Mouse (Mus musculus) frontal cortex, postnatal 25 days (tissue): Measurements from ENCODE around the gene Wfdc11.
A peak's percentile ranks its signal among the peaks of the same experiment; 100 is the strongest.
"Not testable (repeated sequence)": the region's sequence is repeated elsewhere in the genome, so short reads cannot be mapped to it uniquely, and the experiment has no call there.

Experiments
- DNase-seq, 2 experiments: peaks; one replicate each; pipeline ENCODE4 v3.0.0; 2022; ENCODE audit warnings: low spot score in 2 of 2

Wfdc11 gene

GRCm38 (mm10) chr2:164673987-164674386, at the start of gene Wfdc11:
Wfdc11 (minus strand) TSS chr2:164674087.
- no peak for DNase-seq

GRCm38 (mm10) chr2:164723276-164723675, 49.4 kb upstream of the Wfdc11 start:
- no peak for DNase-seq

GRCm38 (mm10) chr2:164716194-164716786, 42.4 kb upstream of the Wfdc11 start:
- not testable (repeated sequence) for DNase-seq

GRCm38 (mm10) chr2:164715005-164715404, 41.1 kb upstream of the Wfdc11 start, which contains the start of gene Spint5:
Spint5 (plus strand) TSS chr2:164715305.
- DNase-seq, result no peak

- no peak for DNase-seq
Observed at GRCm38 (mm10) chr2:164705991-164706390, 32.1 kb upstream of the Wfdc11 start.

- DNase-seq, result no peak
Observed at GRCm38 (mm10) chr2:164705328-164705727, 31.4 kb upstream of the Wfdc11 start.

- DNase-seq, result no peak
Observed at GRCm38 (mm10) chr2:164704235-164704634, 30.3 kb upstream of the Wfdc11 start.

GRCm38 (mm10) chr2:164701761-164702160, 27.9 kb upstream of the Wfdc11 start:
- DNase-seq, result no peak

- no peak for DNase-seq
Observed at GRCm38 (mm10) chr2:164700959-164701358, 27.1 kb upstream of the Wfdc11 start.

GRCm38 (mm10) chr2:164698201-164698600, 24.3 kb upstream of the Wfdc11 start, which contains the start of gene Spint4:
Spint4 (plus strand) TSS chr2:164698501.
- no peak for DNase-seq

GRCm38 (mm10) chr2:164684807-164685206, 10.9 kb upstream of the Wfdc11 start, which contains the start of gene Wfdc13:
Wfdc13 (plus strand) TSS chr2:164685107.
- no peak for DNase-seq

GRCm38 (mm10) chr2:164679906-164680305, 6.0 kb upstream of the Wfdc11 start:
- DNase-seq, result no peak

GRCm38 (mm10) chr2:164678848-164679625, 5.2 kb upstream of the Wfdc11 start:
- peak; percentile 42 to 44 for DNase-seq

- no peak for DNase-seq
Observed at GRCm38 (mm10) chr2:164676916-164677685, 3.2 kb upstream of the Wfdc11 start.

- no peak for DNase-seq
Observed at GRCm38 (mm10) chr2:164676103-164676502, 2.2 kb upstream of the Wfdc11 start.

GRCm38 (mm10) chr2:164670938-164671337, 2.9 kb downstream of the Wfdc11 start:
- no peak for DNase-seq

- no peak for DNase-seq
Observed at GRCm38 (mm10) chr2:164670261-164670660, 3.6 kb downstream of the Wfdc11 start.

GRCm38 (mm10) chr2:164664851-164665250, 9.0 kb downstream of the Wfdc11 start:
- no peak for DNase-seq

GRCm38 (mm10) chr2:164656483-164656882, 17.4 kb downstream of the Wfdc11 start, which contains the start of gene Wfdc9:
Wfdc9 (minus strand) TSS chr2:164656583.
- no peak for DNase-seq

- DNase-seq, result peak in 1 of 2 experiments; percentile 10
Observed at GRCm38 (mm10) chr2:164655858-164656257, 18.0 kb downstream of the Wfdc11 start, which contains the start of gene Wfdc10. Wfdc10 (plus strand) TSS chr2:164656046.

- DNase-seq, result no peak
Observed at GRCm38 (mm10) chr2:164641881-164642673, 31.8 kb downstream of the Wfdc11 start.
